Mouse (Mus musculus): Measurements from ENCODE around the gene S100a2. TPM values are rescaled to one million over a fixed set of nuclear protein-coding genes. Genes with fewer than 3 reads are reported as not detected.
A peak's percentile ranks its signal among the peaks of the same experiment; 100 is the strongest.

The S100a2 gene
- polyA plus RNA-seq, 1 experiment, result not detected

- H3K4me1 ChIP-seq (ENCODE audit: control insufficient read depth, insufficient read depth, low read length), result peaks cover 3% of the 10 kb centered on the region; the same call in 1 of the 2 replicates
Measured at GRCm38 (mm10) chr3:90625496-90625895, 35.4 kb downstream of the S100a2 start.

GRCm38 (mm10) chr3:90626266-90627021, 36.4 kb downstream of the S100a2 start:
- Histone ChIP-seq H3K4me1 (ENCODE audit: control insufficient read depth, insufficient read depth, low read length) (peaks cover 3% of the 10 kb centered on the region; the same call in 1 of the 2 replicates), H3K27ac (ENCODE audit: control insufficient read depth, insufficient read depth, low read depth, low read length, poor library complexity) (no peak overlapping the region; the same call in 1 of the 2 replicates), H3K4me3 (replicated peaks; ENCODE audit: control insufficient read depth, low read depth, low read length) (no peak overlapping the region)
- TF ChIP-seq CTCF (IDR thresholded peaks at IDR 0.05; ENCODE audit: control insufficient read depth, insufficient read depth, low read length) (no peak), POLR2A (IDR thresholded peaks at IDR 0.05; ENCODE audit: borderline replicate concordance, control insufficient read depth, low read depth, low read length) (no peak)
- 63% methylated on average over 9 of the region's 9 CpGs for WGBS

More at GRCm38 (mm10) chr3:90625496-90625895, 35.4 kb downstream of the S100a2 start:
- Histone ChIP-seq H3K27ac (ENCODE audit: control insufficient read depth, insufficient read depth, low read depth, low read length, poor library complexity) (no peak overlapping the region), H3K4me3 (replicated peaks; ENCODE audit: control insufficient read depth, low read depth, low read length) (no peak overlapping the region)
- no peak for TF ChIP-seq CTCF (IDR thresholded peaks at IDR 0.05; ENCODE audit: control insufficient read depth, insufficient read depth, low read length)
- TF ChIP-seq POLR2A (IDR thresholded peaks at IDR 0.05; ENCODE audit: borderline replicate concordance, control insufficient read depth, low read depth, low read length), result no peak
- WGBS, result 78% methylated on average over 5 of the region's 5 CpGs

GRCm38 (mm10) chr3:90627366-90627765, 37.3 kb downstream of the S100a2 start:
- Histone ChIP-seq H3K4me3 (replicated peaks; ENCODE audit: control insufficient read depth, low read depth, low read length) (no peak overlapping the region), H3K27ac (ENCODE audit: control insufficient read depth, insufficient read depth, low read depth, low read length, poor library complexity) (peak overlapping the region; percentile 24; the same call in 1 of the 2 replicates), H3K4me1 (ENCODE audit: control insufficient read depth, insufficient read depth, low read length) (peaks cover 3% of the 10 kb centered on the region; the same call in 1 of the 2 replicates)
- 33% methylated on average over 5 of the region's 5 CpGs for WGBS
- TF ChIP-seq CTCF (IDR thresholded peaks at IDR 0.05; ENCODE audit: control insufficient read depth, insufficient read depth, low read length) (no peak), POLR2A (IDR thresholded peaks at IDR 0.05; ENCODE audit: borderline replicate concordance, control insufficient read depth, low read depth, low read length) (no peak)

GRCm38 (mm10) chr3:90627807-90628206, 37.8 kb downstream of the S100a2 start:
- Histone ChIP-seq H3K4me3 (replicated peaks; ENCODE audit: control insufficient read depth, low read depth, low read length) (no peak overlapping the region), H3K27ac (ENCODE audit: control insufficient read depth, insufficient read depth, low read depth, low read length, poor library complexity) (no peak overlapping the region), H3K4me1 (ENCODE audit: control insufficient read depth, insufficient read depth, low read length) (peaks cover 3% of the 10 kb centered on the region; the same call in 1 of the 2 replicates)
- TF ChIP-seq POLR2A (IDR thresholded peaks at IDR 0.05; ENCODE audit: borderline replicate concordance, control insufficient read depth, low read depth, low read length) (no peak), CTCF (IDR thresholded peaks at IDR 0.05; ENCODE audit: control insufficient read depth, insufficient read depth, low read length) (peak; percentile 67)
- WGBS, result 51% methylated on average over 4 of the region's 4 CpGs

GRCm38 (mm10) chr3:90629298-90629697, 39.3 kb downstream of the S100a2 start:
- WGBS, result 78% methylated on average over 2 of the region's 2 CpGs
- no peak for TF ChIP-seq CTCF (IDR thresholded peaks at IDR 0.05; ENCODE audit: control insufficient read depth, insufficient read depth, low read length)
- TF ChIP-seq POLR2A (IDR thresholded peaks at IDR 0.05; ENCODE audit: borderline replicate concordance, control insufficient read depth, low read depth, low read length), result no peak
- no peak overlapping the region for H3K27ac ChIP-seq (ENCODE audit: control insufficient read depth, insufficient read depth, low read depth, low read length, poor library complexity)
- no peak overlapping the region for H3K4me3 ChIP-seq (replicated peaks; ENCODE audit: control insufficient read depth, low read depth, low read length)
- peaks cover 3% of the 10 kb centered on the region; the same call in 1 of the 2 replicates for H3K4me1 ChIP-seq (ENCODE audit: control insufficient read depth, insufficient read depth, low read length)

- no peak overlapping the region for H3K4me3 ChIP-seq (replicated peaks; ENCODE audit: control insufficient read depth, low read depth, low read length)
- no peaks in the 10 kb centered on the region for H3K4me1 ChIP-seq (ENCODE audit: control insufficient read depth, insufficient read depth, low read length)
- TF ChIP-seq CTCF (IDR thresholded peaks at IDR 0.05; ENCODE audit: control insufficient read depth, insufficient read depth, low read length), result no peak
- no peak for TF ChIP-seq POLR2A (IDR thresholded peaks at IDR 0.05; ENCODE audit: borderline replicate concordance, control insufficient read depth, low read depth, low read length)
- H3K27ac ChIP-seq (ENCODE audit: control insufficient read depth, insufficient read depth, low read depth, low read length, poor library complexity), result no peak overlapping the region
- WGBS, result 38% methylated on average over 2 of the region's 2 CpGs
Measured at GRCm38 (mm10) chr3:90631984-90632383, 41.9 kb downstream of the S100a2 start.

GRCm38 (mm10) chr3:90638511-90639275, 48.6 kb downstream of the S100a2 start:
- Histone ChIP-seq H3K27ac (ENCODE audit: control insufficient read depth, insufficient read depth, low read depth, low read length, poor library complexity) (no peak overlapping the region), H3K4me3 (replicated peaks; ENCODE audit: control insufficient read depth, low read depth, low read length) (no peak overlapping the region), H3K4me1 (ENCODE audit: control insufficient read depth, insufficient read depth, low read length) (no peaks in the 10 kb centered on the region)
- WGBS, result 55% methylated on average over 1 of the region's 1 CpGs
- TF ChIP-seq CTCF (IDR thresholded peaks at IDR 0.05; ENCODE audit: control insufficient read depth, insufficient read depth, low read length) (no peak), POLR2A (IDR thresholded peaks at IDR 0.05; ENCODE audit: borderline replicate concordance, control insufficient read depth, low read depth, low read length) (no peak)

Data from bone marrow, adult 2 months (tissue).